Mouse (Mus musculus) heart, embryonic 15.5 days (tissue): ENCODE data around the gene Cnot6. TPM values are rescaled to one million over a fixed set of nuclear protein-coding genes. Genes with fewer than 3 reads are reported as not detected.

ENCODE experiments used
- ATAC-seq: fragments of 200-750 bp; cut with Nextera tagmentation; replicated peaks from 2 replicates; pipeline ENCODE4 v1.8.0; 2017; ENCODE audit warnings: low read depth, moderate TSS enrichment; ENCODE audit not compliant: insufficient number of reproducible peaks, insufficient read depth, low FRiP score
- H3K27ac ChIP-seq: fragments of 300-500 bp; sonication (generic); 2 replicates; pipeline ENCODE4 v1.5.1; 2015; ENCODE audit warnings: mild to moderate bottlenecking, inconsistent platforms
- H3K27me3 ChIP-seq: fragments of 300-500 bp; sonication (generic); 2 replicates; pipeline ENCODE4 v1.6.1; 2015; ENCODE audit warnings: inconsistent platforms
- H3K36me3 ChIP-seq: fragments of 300-500 bp; sonication (generic); 2 replicates; pipeline ENCODE4 v1.6.1; 2015; ENCODE audit warnings: mild to moderate bottlenecking, inconsistent platforms
- H3K4me1 ChIP-seq: fragments of 300-500 bp; sonication (generic); replicated peaks from 2 replicates; pipeline ENCODE4 v1.6.1; 2015; ENCODE audit warnings: inconsistent platforms
- H3K4me2 ChIP-seq: fragments of 300-500 bp; sonication (generic); 2 replicates; pipeline ENCODE4 v1.6.1; 2015; ENCODE audit warnings: inconsistent platforms, mild to moderate bottlenecking, moderate library complexity
- H3K4me3 ChIP-seq: fragments of 300-500 bp; sonication (generic); 2 replicates; pipeline ENCODE4 v1.5.1; 2015; ENCODE audit warnings: mild to moderate bottlenecking, inconsistent platforms
- H3K9ac ChIP-seq: fragments of 300-500 bp; sonication (generic); 2 replicates; pipeline ENCODE4 v1.6.1; 2015; ENCODE audit warnings: mild to moderate bottlenecking, inconsistent platforms
- H3K9me3 ChIP-seq: fragments of 300-500 bp; sonication (generic); replicated peaks from 2 replicates; pipeline ENCODE4 v1.6.1; 2016; ENCODE audit warnings: inconsistent platforms
- WGBS: fragments of 180-500 bp; shearing (Covaris S2); methylation state at CpG from one replicate; pipeline ENCODE4 v1.1.7; 2015; ENCODE audit warnings: mixed read lengths; 5-methylcytosine and 5-hydroxymethylcytosine counted together
- polyA plus RNA-seq: library from polyadenylated mRNA; unstranded; fragments of >200 nt; fragmentation: Nextera tagmentation; extraction: Ambion mirVana; gene quantifications from 2 replicates; pipeline ENCODE4 v1.2.1, GENCODE M21; 2015

Gene Cnot6
- polyA plus RNA-seq, 1 experiment from 2014 or later: 35.8 TPM

DNA sequence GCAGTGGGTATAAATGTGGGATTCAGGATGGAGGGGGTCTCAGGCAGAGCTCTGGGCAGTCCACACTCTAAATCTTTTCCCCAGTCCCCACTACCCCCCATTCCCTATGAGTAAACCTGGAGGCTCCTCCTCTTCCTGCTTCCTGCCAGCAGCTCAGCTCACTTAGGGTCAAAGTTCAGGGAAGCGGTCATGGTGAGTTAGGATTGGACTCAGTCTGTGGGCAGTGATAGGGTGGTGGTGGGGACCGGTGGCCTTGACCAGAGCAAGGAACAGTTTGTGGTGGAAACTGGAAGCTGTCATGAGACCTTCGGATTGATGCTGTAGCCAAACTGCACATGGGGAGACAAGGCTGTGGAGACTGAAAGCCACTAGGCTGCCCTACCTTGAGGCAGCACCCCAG lies 88.4 kb downstream of the Cnot6 start:
- Histone ChIP-seq H3K4me2 (no peak overlapping the region), H3K4me1 (no peaks in the 10 kb centered on the region; the same call in 1 of the 2 replicates), H3K27me3 (0 out of 2 replicates have a peak, but pooled peaks cover 3% of the 10 kb centered on the region), H3K36me3 (no peaks in the 10 kb centered on the region), H3K9me3 (no peaks in the 10 kb centered on the region), H3K9ac (no peak overlapping the region), H3K4me3 (no peak overlapping the region), H3K27ac (no peak overlapping the region)
- ATAC-seq: no peak; the same call in 1 of the 2 replicates
- 74% methylated on average over 3 of the region's 3 CpGs for WGBS

GRCm38 (mm10) chr11:49621953-49622352 lies 90.6 kb downstream of the Cnot6 start:
- H3K4me1 ChIP-seq: no peaks in the 10 kb centered on the region; the same call in 1 of the 2 replicates
- H3K27ac ChIP-seq: no peak overlapping the region
- H3K36me3 ChIP-seq: no peaks in the 10 kb centered on the region
- 0 out of 2 replicates have a peak, but pooled peaks cover 6% of the 10 kb centered on the region for H3K27me3 ChIP-seq
- no peak overlapping the region for H3K9ac ChIP-seq
- no peaks in the 10 kb centered on the region for H3K9me3 ChIP-seq
- ATAC-seq: no peak
- no peak overlapping the region for H3K4me3 ChIP-seq
- 73% methylated on average over 5 of the region's 5 CpGs for WGBS
- H3K4me2 ChIP-seq: no peak overlapping the region

Other genes with a start within 250 kb of the Cnot6 start
- gene Olfr1386, start 247.7 kb downstream of the Cnot6 start, polyA plus RNA-seq: not detected in 2 replicates
- gene Olfr1385, start 223.7 kb downstream of the Cnot6 start, polyA plus RNA-seq: not detected in 2 replicates
- gene Olfr1384, start 206.0 kb downstream of the Cnot6 start, polyA plus RNA-seq: not detected in 2 replicates
- gene Olfr1383, start 193.1 kb downstream of the Cnot6 start, polyA plus RNA-seq: not detected in 2 replicates
- not detected in 2 replicates for gene Olfr1382, start 184.5 kb downstream of the Cnot6 start, polyA plus RNA-seq
- not detected in 2 replicates for gene Olfr1381, start 169.3 kb downstream of the Cnot6 start, polyA plus RNA-seq
- gene Olfr1380, start 155.8 kb downstream of the Cnot6 start, polyA plus RNA-seq: not detected in 2 replicates
- gene Flt4, start 103.5 kb downstream of the Cnot6 start, polyA plus RNA-seq: 6.1 and 7.8 TPM in 2 replicates
- gene Scgb3a1, start 49.1 kb downstream of the Cnot6 start, polyA plus RNA-seq: 0.53 and 0.76 TPM in 2 replicates
- 10.3 and 11.7 TPM in 2 replicates for gene Gfpt2, start 81.5 kb upstream of the Cnot6 start, polyA plus RNA-seq
- gene Mapk9, start 134.0 kb upstream of the Cnot6 start, polyA plus RNA-seq: 31.1 and 33.0 TPM in 2 replicates
- gene Rasgef1c, start 189.1 kb upstream of the Cnot6 start, polyA plus RNA-seq: 0.05 and 0.28 TPM in 2 replicates